Mouse (Mus musculus): ENCODE results near the gene Smco4.
A peak's percentile ranks its signal among the peaks of the same experiment; 100 is the strongest.
"Not testable (repeated sequence)": the region's sequence is repeated elsewhere in the genome, so short reads cannot be mapped to it uniquely, and the experiment has no call there.

The Smco4 gene

DNA sequence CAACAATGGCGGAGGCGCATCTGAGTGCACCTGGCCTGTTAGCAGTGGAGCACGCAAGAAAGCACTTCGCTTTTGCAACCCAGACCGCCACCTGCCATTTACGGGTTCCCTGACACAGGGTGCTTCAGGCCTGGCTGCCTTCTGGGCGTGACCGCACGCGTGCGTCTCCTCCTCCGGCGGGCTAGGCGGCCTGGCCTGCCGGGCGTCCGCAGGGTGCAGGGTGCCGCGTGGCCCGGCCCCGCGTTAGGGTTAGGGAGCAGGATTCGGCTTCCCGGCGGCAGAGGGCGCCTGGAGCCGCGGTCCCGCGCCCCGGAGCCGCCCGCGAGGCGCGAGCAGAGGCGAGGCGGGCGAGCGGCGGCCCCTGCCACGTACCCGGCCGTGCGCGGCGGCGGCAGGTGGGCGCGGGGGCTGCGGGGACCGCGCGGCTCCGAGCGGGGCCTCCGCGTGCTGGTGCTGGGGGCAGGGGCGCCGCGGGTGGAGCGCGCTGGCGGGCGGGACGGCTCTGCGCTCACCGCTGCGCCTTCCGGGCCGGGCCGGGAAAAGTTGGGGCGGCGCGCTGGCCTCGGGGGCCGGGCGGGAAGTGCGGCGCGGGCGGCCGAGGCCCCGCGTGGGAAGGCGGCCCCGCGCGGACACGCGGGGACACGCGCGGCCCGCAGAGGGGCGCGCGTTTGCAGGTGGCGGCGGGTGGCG lies at the start of gene Smco4:
TSS of gene Smco4 (plus strand) at position 198 of the 690 bp plus-strand sequence.
- DNase-seq: peak; percentile 88

DNA sequence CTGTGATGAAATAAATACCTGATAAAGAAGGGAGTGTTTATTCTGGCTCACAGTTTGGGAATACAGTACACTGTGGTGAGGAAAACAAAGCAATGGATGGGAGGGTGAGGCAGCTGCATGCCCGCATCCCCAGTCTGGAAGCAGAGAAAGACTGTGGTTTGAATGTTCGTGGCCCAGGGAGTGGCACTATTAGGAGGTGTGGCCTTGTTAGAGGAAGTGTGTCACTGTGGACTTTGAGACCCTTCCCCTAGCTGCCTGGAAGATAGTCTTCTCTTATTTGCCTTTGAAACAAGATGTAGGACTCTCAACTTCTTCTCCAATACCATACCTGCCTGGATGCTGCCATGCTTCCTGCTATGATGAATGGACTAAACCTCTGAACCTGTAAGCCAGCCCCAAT lies 45.8 kb upstream of the Smco4 start:
- no peak for DNase-seq

DNA sequence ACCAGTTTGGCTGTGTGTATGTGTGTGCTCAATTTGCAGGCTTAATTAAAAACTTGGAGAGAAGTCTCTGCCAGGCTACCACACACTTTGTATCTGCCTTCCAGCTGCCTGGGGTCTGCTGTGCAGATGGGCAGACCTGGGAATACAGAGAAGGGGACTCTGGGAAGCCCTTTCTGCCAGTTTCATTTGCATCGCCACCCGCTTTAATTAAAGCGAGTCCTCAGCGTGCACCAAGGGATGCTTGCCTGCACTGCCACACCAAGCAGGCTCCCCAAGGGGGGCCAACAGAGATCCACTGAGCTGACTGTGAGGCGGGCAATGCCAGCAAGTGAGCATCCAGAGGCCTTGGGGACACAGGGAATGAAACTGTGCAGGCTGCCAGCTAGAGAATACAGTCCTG lies 42.3 kb upstream of the Smco4 start:
- DNase-seq: no peak

DNA sequence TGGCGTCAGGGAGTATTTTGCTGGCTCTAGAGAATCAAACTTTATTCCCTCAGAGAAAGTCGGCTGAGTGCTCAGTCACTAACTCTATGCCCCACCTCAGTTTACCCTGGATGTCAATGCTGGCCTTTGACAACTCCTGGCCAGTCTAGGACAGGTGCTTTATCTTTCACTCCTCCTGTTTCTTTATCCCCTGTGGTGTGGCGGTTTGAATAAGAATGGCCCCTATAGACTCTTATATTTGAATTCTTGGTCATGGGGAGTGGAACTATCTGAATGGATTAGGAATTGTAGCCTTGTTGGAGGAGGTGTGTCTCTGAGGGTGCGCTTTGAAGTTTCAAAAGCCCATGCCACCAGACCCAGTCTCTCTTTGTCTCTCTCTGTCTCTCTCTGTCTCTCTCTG lies 21.0 kb upstream of the Smco4 start:
- no peak for DNase-seq

DNA sequence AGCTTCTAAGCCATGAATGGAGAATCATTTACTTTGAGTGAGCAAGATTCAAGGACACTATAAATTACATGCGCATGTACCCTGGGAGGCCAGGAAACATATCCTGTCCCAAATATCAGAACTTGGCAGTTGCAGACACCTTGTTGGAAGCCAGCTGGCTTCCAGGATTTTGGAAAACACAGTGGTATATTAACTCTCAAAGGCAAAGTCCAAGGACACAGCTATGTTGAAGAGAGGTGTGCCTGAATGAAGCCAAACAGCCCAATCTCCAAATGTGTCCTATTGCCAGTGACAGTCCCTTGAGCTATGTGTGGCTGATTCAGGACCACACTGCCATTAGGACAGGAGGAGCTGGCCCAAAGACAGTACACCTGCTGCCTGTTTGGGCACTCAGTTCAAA lies 20.0 kb upstream of the Smco4 start:
- DNase-seq: no peak

DNA sequence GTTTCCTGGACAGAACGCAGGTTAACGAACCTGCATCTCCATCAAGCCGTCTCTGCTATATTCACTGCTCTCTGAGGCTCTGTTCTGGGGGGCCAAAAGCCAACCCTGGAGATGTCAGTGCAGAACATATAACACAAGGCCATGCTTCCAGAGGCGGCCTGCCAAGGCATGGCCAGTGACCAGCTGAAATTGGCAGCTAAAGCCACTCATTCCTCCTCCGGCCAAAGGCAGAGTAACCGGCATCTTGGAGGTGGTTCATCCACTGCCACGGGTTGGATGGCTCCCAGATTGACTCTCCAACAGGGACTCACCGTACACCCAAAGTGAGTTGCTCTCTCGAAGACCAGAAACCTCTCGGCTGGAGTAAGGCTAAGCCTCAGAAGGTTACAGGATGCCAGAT lies 15.7 kb upstream of the Smco4 start:
- no peak for DNase-seq

DNA sequence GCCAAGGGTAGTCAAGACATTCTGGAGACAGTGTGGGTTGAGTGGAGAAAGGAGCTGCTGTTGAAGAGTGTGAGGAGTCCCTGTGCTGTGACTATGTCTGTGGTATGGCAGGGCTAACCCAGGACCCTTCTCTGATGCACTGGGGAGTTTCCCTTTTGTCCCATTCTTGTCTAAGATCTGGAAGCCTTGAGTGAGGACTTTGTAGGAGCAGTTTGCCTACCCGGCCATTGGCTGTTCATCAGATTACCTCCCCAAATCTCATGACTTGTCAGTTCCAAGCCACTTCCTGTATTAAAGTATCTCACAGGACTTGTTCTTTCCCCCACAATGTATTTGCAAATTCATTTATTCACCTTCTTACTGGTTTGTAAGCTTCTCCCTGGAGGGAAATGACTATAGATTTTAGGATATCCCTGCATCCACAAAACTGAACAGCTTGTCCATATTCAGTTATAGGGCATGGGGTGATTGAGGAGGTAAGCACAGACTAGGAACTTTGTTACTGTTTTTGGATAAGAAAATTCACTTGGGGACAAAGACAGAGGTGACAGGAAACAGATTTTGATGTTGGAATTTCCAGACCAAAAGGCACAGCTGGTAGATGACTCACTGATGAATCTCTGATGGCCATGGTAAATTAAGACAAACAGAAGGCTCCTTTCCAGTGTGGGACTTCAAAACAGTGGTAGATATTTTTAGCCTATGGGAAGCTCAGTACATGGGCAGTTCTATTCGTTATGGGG lies 5.4 kb upstream of the Smco4 start:
- DNase-seq: no peak

DNA sequence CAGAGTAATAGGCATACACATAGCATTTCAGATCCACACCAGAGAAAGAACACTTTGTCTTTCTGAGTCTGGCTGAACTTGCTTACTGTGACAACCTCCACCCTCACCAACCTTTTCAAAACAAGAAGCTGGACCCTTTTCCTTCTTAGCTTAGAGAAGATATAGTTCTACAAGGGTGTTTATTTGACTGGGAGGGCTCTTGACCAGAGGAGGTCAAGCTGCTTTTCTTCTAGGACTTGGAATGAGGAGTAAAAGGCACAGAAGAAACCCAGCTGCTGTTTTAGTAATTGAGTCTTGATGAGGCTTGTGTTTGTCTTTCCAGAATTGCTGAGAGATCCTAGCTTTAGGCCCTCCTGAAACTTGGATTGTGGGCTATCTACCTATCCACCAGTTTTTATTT lies 3.9 kb upstream of the Smco4 start:
- no peak for DNase-seq

DNA sequence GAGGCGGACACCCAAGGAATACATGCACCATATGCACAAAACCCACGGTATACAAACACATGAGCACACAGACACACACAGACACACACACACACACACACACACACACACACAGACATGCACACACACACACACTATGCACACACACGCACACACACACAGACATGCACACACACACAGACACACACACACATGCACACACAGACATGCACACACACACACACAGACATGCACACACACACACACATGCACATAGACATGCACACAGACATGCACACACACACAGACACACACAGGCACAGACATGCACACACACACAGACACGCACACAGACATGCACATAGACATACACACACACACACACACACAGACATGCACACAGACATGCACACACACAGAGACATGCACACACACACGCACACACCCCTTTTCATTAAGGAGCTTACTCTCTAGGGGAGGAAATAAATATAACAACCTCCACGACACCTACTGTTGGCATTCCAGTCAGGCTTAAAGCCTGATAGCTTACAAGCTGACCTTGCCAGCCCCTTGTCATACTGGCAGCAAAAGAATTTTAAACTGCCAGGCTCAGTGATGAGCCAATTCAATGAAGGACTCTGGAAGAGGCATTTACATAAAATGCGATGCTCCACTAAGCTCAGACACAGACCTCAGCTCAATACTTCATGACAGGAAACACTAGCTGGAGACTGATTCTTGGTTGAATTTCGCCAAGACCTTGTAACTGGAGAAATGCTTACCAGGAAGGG lies 2.7 kb upstream of the Smco4 start:
- DNase-seq: no peak

DNA sequence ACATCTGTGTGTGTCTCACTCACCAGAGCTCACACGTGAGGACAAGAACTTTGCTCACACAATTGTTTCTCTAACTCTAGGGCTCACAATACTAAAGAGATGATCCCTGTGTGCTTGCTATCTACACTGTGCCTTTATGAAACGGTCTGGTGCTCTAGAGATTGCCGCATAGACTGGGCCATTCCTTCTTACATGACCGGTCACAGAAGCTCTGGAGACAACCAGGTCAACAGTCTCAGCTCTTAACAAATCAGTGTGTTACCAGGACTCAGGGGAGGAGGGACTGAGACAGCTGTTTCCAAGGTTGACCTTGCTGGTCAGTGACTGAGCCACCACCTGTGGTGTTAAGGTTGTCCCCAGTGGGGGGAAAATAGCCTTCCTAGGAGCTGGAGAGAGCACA lies 1.5 kb upstream of the Smco4 start:
- DNase-seq: no peak

DNA sequence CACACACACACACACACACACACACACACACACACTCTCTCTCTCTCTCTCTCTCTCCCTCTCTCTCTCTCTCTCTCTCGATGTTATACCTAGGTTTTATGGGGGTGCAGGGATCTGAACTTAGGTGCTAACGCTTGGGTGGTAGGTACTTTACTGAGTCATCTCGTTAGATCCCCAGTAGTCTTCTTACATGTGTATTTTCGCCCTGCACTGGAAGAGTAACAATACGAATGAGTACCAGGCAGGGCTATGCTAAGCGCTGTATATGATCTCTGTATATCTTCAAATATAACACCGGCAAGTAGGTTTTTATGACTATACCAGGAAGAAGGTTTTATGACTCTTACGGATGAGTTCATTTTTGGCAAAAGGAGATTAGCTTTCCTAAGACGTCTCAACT lies 831 bp upstream of the Smco4 start:
- DNase-seq: no peak

DNA sequence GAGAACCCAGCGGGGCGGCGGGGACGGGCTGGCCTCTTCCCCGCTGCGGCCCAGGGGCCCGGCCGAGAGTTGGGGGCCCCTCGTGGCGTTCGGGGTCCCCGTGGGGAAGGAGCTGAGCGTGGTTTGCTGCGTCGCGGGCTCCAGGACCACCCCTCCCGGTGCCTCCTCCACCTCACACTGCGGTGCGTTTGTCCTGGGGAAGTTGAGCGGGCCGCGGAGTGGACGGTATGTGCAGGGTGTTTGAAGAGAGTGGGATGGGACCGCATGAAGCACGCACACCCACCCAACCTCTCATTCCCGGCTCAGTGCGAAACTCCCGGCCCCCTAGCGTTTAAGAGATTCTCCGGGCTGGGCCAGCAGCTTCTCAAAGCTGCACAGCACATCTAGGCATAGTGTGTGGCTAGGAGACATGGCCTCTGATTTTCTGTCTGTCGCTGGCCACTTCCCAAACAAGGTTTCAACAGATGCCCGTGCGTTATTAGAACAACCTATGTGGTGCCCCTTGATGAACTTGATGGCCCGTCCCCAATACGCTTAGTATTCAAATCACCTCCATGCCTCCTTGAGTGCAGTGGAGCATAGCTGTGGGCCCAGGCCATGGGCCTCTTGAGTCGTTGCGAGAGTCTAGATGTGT lies 810 bp downstream of the Smco4 start:
- DNase-seq: peak; percentile 86

DNA sequence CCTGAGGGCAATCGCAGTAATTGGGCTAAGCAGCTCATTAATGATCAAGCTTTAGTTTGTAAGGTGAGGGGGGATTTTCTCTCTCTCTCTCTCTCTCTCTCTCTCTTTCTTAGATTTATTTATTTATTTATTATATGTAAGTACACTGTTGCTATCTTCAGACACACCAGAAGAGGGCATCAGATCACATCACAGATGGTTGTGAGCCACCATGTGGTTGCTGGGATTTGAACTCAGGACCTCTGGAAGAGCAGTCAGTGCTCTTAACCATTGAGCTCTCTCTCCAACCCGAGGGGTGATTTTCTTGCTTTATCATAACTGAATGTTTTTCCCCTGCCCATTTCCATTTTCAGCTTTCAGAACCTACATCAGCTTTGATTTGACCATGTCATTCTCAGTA lies 2.0 kb downstream of the Smco4 start:
- DNase-seq: not testable (repeated sequence)

DNA sequence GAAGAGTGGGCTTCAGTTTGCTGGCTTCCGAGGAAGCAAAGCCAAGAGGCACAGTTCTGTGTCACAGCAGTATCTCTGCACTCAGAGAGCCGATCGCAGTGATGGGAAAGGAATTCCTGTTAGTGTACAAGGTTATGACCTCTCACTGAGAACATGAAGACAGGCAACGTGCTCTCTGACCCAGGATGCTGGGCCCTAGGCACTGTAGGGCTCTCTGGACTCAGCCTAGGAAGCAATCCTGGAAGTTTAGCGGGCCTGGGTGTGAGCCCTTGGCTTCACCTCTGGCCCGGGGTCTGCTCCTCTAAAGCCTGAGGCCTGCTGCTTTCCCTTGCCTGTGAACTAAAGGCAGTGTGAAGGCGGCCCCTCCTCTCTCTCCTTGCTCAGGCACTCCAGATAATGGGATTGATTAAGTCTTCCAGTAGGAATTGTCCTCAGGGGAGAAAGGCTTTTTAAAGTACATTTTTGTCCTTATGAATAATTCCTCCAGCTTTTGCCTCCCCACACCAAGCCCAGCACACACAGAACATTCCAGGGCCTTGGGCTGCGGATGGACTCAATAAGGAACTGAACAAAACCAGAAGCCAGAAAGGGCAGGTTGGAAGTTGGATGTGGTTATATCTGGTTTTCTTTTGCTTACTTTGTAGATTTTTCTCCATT lies 2.8 kb downstream of the Smco4 start:
- DNase-seq: no peak

DNA sequence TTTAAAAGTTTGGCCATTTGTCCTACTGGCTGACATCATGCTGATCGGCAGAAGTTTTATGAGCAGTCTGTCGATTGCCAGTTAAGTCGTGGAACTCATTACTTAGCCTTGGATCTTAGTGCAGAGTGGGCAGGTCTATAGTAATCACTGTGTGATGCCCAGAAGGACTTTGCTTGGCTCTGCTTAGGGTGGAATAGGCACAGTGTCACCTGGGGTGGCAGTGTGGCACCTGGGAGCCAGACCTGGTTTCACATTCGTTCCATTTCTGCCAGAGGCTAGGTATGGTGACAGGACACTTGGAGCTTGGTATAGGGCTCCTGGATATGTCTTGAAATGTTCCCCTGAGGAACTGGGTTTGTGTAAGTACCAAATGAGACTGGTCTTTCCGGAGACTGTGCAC lies 6.8 kb downstream of the Smco4 start:
- no peak for DNase-seq

DNA sequence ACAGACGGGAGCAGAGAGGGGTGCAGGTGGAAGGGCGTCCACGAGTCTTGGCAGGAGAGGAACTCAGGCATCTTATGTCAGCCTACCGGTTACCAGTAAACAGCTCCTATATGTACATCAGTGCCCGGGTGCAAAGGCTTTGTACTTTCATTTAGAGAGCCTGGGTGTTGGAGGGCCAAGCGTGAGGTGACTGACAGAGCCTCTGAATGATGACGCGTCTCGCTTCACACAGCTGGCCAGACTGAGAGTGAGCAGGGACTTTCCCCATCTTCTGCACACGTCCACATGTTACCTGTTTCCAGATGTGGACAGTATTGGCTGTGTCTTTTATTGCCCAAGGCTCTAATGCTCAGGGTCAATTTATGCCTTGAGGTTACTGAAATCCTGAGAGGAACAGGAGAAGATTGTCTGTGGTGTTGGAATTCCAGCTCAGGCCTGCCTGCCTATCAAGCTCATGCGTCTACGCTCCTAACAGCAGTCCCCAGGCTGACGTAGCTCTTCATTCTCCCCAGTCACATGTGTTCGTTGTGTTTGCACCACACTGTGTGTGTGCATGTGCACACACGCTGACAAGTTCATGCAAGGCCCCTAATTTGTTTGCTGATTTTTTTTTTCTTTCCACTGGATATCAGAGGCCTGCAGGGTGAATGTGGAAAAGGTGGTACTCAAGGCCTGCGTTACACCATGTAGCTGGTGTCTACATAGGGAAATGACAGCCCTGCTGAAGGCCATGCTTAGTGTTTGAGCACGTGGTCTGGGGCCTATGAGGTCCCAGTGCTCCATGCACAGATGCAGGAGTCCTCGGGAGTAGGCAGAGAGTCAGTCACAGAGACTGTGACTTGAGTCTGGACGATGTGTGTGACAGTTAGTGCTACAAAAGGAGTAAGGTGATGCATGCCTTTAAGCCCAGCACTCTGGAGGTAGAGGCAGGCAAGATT lies 8.4 kb downstream of the Smco4 start:
- no peak for DNase-seq

DNA sequence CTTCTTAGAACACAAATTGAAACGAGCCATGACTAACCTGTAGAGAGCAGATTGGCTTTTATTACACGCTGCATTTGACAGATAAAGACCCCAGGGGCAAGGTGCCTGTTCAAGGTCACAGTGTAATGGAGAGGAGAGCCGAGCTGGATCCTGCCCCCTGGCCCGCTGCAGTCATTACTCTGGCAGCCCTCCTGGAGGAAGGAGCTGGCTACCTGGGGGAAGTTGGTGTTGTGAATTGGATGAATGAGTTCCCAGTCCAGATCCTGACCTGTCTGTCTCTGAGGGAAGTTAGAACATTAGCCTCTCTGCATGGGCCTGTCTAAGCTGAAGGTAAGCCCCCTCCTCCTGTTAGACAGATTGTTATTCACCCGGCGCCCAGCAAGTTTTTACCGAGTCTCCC lies 9.2 kb downstream of the Smco4 start:
- DNase-seq: no peak

DNA sequence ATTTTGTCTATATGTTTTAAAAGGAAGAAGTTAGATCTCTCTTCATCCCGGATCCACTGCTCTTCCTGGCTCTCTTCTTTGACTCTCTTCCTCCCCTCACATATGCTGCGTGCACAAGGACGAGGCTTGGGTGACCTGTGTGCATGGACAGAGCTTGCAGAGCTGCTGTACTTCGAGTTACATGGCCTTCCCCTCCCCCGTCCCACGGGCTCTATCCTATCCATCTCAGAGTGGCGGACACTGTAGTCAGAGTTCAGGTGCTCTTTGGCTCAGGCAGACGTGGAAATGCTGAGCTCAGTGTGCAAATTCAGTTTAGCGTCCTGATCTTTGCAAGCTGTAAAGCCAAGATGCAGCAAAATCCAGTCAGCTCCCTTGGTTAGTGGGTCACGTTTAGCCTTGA lies 10.1 kb downstream of the Smco4 start:
- DNase-seq: peak; percentile 63

DNA sequence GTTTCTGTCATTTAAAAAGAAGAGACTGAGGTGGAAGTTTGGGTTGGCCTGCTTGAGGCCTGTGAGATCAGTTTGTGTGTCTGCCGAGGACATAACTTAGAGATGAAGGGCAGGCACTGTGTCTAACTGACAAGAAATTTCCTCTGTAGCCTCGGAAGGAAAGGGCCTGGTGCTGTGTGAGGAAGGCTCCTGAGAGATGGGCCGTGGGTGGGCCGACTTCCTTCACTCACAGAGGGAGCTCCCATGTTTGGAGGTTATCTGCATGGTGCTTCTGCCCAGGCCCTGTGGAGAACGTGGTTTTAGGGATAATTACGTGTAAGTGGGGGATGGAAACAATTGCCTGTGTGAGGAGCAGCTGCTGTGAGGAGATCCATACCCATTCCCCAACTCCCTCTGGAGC lies 10.6 kb downstream of the Smco4 start:
- DNase-seq: peak; percentile 43

DNA sequence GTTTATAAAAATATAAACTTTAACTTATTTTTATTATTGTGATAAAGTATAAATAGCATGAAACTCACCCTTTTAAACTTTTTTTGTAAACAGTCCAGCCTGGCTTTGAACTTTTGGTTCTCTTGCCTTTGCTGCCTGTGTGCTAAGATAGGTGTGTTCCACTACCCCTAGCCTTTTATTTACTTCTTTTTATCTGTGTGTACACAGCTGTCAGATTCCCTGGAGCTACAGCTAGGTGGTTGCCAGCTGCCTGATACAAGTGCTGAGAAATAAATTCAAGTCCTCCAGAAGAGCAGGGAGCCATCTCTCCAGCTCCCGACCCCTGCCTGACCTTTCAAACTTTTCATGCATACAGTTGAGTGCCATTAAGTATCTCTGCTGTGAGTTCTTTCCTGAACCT lies 12.1 kb downstream of the Smco4 start:
- no peak for DNase-seq

DNA sequence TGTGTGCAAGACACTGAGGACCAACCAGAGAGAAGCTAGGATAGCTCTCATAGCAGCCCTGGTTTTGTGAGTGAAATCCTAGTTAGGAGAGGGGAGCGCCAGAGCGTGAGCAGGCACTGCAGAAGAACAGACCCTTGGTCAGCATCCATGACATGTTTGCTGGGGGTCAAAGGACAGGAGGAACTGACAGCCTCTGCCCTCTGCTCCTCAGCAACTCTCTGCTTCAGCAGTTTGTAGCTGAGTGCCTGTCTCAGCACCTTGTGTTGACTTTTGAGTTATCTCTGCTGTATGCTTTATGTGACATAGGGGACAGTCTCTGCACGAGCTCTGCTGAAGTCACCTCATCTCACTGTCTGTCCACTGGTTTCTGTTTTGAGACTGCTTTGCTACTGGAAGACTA lies 13.6 kb downstream of the Smco4 start:
- DNase-seq: peak; percentile 58

DNA sequence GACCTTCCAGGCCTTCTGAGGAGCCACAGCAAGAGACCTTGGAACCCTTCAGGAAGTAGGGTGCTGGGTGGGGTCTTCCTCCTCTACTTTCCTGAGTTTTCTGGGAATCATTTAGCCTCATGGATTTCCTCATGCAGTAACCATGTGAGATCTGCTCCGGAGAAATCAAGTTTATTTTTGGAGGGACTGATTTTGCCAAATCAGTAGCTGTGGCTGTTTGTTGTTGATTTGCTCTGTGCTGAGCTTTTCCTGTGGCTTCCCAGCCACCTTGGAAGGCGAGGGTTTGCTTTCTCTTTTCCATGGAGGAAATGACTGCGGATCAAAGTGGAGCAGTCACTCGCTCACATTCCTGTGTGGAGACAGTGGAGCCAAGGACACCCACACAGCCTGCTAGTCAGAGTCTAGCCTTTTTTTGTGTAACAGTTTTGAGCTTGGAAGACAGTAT lies 14.2 kb downstream of the Smco4 start:
- peak; percentile 41 for DNase-seq
